Mouse (Mus musculus): Measurements from ENCODE around the gene Gm49339.

DNA sequence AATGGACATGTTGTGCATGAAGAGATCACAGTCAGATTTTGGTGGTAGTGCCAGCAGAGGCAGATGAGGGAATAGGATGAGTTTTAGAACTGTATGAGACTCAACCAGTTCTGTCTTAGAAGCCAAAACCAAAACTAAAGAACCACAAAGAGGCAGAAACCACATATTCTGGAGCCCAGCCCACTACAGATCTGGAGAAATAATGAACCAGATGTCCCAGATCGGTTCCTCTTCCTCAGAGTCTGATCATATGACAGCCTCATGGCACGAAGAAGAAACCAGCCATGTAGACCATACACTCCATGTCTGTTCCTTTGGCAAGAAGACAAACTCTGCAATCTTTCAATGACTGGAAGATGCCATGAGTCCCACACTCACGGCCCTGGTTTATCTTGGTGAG, 44.7 kb upstream of the Gm49339 start:
- TF ChIP-seq CTCF (IDR thresholded peaks at IDR 0.05; ENCODE audit: low read depth, low read length) (no peak), TAL1 (conservative IDR thresholded peaks at IDR 0.05; ENCODE audit: low read depth, low read length) (no peak)
